Mouse (Mus musculus) activated CD4-positive, CD25-positive, alpha-beta regulatory T cell, adult 4 months (primary cell): ENCODE data around the gene Olfr3. TPM values are rescaled to one million over a fixed set of nuclear protein-coding genes. Genes with fewer than 3 reads are reported as not detected.

Experiments used
- ATAC-seq: one replicate; pipeline ENCODE4 v1.8.0; 2017
- polyA plus RNA-seq, 2 experiments: library from polyadenylated mRNA; unstranded; fragments of 100-300 nt; shearing (Covaris generic); gene quantifications; one replicate each; pipeline ENCODE4 v1.2.1; 2017

Gene Olfr3
- not detected for polyA plus RNA-seq

DNA sequence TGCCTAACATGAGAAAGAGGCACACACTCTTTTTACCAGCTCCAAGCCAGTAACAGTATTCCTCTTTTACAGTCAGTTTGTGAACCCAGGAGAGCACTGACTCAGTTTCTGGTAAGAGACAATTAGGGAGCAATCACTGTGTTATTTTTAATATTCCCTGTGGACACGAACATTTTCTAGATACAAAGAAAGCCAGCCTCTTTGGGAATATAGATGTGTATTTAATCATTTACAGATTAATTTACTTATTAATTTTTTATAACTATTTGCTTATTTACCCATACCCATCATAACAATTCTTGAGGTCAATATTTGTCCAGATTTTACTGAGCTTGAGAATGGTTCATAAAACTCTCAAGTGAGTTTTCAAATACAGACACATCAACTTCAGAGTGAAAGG lies at the start of gene Olfr3:
TSS of gene Olfr3 (minus strand) at position 101 of the 400 bp plus-strand sequence.
- ATAC-seq, result no peak

DNA sequence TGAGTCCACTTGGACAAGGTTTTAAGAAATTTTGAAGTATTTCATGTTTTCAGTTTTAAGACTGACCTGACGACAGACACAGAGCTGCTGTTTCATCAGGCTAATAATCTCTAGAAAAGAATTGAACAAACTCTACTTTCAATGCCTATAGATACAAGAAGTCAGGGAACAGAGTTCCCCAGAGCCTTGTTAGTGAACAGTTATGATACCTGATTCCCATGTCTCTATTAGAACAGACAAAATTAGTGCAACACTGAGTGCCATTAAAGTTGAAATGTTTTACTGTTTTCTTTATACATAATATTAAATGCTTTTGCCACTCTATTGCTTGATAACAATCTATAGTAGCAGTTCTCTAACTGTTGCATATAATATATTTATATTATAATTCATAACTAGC lies 45.7 kb upstream of the Olfr3 start, which contains the start of gene Olfr351:
TSS of gene Olfr351 (minus strand) at position 101 of the 400 bp plus-strand sequence.
- no peak for ATAC-seq

DNA sequence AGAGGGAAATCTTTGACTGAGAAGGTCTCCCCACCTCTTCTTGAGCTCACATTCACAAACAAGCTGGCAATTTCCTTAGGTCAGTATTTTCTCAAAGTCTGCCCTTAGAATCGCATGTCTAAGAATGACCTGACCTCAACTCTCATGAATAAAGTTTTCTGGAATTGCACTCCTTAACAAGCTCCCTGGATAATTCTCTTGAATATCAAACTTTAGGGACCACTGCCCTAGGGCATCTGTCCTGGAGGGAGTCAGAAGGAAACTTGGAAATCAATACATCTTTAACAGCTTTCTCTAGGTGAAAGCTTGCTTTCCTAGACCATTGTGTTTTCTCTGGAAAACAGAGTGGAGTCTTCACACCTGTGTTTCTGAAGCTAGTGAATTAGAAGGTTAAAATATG lies 29.2 kb upstream of the Olfr3 start, which contains the start of gene Olfr350:
TSS of gene Olfr350 (plus strand) at position 301 of the 400 bp plus-strand sequence.
- no peak for ATAC-seq

DNA sequence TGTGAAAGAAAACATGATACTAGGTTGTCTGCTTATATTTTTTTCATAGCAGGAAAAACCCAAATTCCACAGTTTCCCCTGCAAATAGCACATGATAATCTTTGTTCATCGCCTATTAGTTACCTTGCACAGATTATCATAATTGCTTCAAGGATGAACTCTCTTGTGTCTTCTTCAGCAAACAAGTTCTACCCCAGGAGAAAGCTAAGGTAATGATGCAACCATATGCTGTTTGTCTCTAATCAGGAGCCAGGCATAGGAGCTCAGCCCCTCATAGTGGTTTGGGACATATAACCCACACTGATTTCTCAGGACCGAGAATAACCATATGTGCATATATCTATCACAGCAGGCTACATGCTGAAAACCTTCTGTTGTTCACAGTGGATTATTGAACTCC lies 26.6 kb downstream of the Olfr3 start, which contains the start of gene Olfr50:
TSS of gene Olfr50 (plus strand) at position 301 of the 400 bp plus-strand sequence.
- ATAC-seq, result no peak

DNA sequence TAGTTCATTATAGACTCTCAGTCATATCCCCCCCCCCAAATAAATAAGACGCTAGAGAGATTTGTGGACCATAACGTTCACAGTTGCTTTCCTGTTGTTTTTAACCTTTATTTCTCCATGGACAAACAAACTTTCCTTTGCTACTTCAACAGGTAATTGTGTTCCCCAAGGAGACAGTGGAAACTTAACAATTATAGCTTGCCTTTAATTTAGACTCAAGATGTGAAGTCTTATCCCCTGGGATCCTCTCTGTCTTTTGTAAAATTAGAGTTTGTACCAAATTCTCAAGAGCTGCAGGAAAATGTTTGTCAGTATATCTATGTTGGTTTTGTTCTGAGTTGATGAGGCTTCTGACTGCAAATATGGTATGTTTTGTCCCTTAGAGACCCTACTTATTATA lies 32.9 kb downstream of the Olfr3 start, which contains the start of gene Olfr348:
TSS of gene Olfr348 (plus strand) at position 301 of the 400 bp plus-strand sequence.
- ATAC-seq, result no peak

Other genes with a start within 250 kb of the Olfr3 start
- not detected for gene Olfr345, start 177.0 kb downstream of the Olfr3 start, polyA plus RNA-seq
- gene Olfr346, start 131.2 kb downstream of the Olfr3 start, polyA plus RNA-seq, result under 1 TPM in 1 of 2 experiments, not detected in 1; 0.29 TPM
- not detected for gene Olfr347, start 85.1 kb downstream of the Olfr3 start, polyA plus RNA-seq
- not detected for gene Olfr348, start 32.8 kb downstream of the Olfr3 start, polyA plus RNA-seq
- not detected for gene Olfr50, start 26.5 kb downstream of the Olfr3 start, polyA plus RNA-seq
- not detected for gene Olfr350, start 29.3 kb upstream of the Olfr3 start, polyA plus RNA-seq
- gene Olfr351, start 45.6 kb upstream of the Olfr3 start, polyA plus RNA-seq, result not detected
- gene Olfr352, start 51.4 kb upstream of the Olfr3 start, polyA plus RNA-seq, result not detected
- gene Olfr353, start 75.9 kb upstream of the Olfr3 start, polyA plus RNA-seq, result not detected
- gene Olfr354, start 88.6 kb upstream of the Olfr3 start, polyA plus RNA-seq, result not detected
- gene Olfr355, start 111.9 kb upstream of the Olfr3 start, polyA plus RNA-seq, result under 1 TPM in 1 of 2 experiments, not detected in 1; 0.15 TPM
- gene Olfr356, start 120.1 kb upstream of the Olfr3 start, polyA plus RNA-seq, result not detected
- gene Olfr357, start 176.8 kb upstream of the Olfr3 start, polyA plus RNA-seq, result not detected
- not detected for gene Olfr358, start 192.3 kb upstream of the Olfr3 start, polyA plus RNA-seq
- gene Olfr360, start 248.7 kb upstream of the Olfr3 start, polyA plus RNA-seq, result not detected